Mouse (Mus musculus) cerebellum, adult 2 months (tissue): Measurements from ENCODE around the gene Sct.

Source experiments
- CTCF ChIP-seq: fragments of 200-500 bp; IDR thresholded peaks from 2 replicates; pipeline ENCODE4 v1.5.1; 2011; ENCODE audit warnings: low read depth, mild to moderate bottlenecking, control low read depth, low read length, moderate library complexity, borderline replicate concordance; ENCODE audit not compliant: insufficient read depth
- POLR2A ChIP-seq: fragments of 200-500 bp; IDR thresholded peaks from 2 replicates; pipeline ENCODE4 v1.6.1; 2011; ENCODE audit warnings: low read length, control low read depth, borderline replicate concordance; ENCODE audit not compliant: insufficient read depth

GRCm38 (mm10) chr7:141270631-141271030 is 8.3 kb downstream of the Sct start:
- TF ChIP-seq CTCF (no peak), POLR2A (no peak)
